Mouse (Mus musculus) heart, adult 11 months (tissue): ENCODE measurements around the gene Uggt1.
A peak's percentile ranks its signal among the peaks of the same experiment; 100 is the strongest.

ENCODE experiments used
- DNase-seq: peaks from one replicate; pipeline ENCODE4 v3.0.0; 2022

The Uggt1 gene

DNA sequence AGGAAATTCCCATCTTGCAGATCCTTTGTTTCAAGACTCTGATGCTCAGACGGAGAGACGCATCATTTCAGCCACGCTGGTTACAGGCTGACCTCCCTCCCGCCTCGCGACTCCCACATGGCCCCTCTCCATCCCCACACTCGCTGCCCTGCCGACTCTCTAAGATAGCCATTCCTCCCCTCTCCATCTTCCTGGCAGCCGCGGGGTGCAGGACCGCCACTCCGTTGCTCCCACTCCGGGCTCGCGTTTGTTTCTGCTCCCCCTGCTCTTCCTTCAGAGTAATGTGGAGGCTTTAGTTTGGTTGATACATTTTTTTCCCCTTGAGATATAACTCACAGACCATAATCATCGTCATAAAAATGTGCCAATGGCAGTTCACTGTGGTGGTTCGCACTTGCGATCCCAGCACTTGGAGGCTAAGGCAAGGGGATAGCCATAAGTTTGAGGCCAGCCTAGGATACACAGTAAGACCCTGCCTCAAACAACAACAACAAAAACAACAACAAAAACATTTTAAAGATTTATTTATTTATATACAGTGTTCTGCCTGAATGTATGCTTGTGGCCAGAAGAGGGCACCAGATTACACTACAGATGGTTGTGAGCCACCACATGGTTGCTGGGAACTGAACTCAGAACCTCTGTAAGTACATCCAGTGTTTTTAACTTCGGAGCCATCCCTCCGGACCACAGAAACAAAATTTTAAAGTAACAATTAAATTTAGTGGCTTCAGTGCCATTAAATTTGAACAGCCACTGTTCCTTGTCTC lies 11.5 kb upstream of the Uggt1 start:
- peak; percentile 83 for DNase-seq

DNA sequence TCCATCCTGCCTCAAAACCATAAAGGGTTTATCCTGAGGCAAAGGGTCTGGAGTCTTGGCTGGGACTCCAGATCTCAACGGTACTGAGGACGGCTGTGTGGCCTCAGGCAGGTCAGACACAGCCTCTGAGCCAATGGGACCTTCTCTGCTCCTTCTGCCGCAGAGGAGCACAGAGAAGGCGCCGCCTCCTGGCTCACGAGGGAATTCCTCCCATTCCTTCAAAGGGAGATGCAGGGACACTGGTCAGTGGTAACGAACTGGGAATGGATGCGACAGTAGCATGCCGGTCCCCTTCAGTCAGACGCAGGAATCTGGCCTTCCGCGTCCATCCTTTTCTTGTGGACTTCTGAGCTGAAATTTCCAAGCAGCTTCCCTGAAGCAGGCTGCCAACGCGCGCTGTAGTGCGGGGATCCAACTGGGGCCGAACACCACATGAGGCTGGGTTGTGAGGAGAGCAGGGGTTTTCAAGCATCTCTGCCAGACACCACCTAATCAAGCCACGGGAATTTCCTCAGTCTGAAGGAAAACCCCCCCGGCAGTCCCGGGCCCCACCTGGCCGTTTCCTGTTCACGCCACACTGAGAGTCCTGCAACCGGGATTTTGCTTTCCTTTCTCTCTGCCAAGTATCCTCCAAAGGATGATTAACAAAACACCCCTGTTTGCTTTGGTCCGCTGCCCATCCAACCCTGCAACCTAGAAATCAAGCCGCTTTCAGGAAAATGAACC lies 10.3 kb upstream of the Uggt1 start:
- peak; percentile 98 for DNase-seq

DNA sequence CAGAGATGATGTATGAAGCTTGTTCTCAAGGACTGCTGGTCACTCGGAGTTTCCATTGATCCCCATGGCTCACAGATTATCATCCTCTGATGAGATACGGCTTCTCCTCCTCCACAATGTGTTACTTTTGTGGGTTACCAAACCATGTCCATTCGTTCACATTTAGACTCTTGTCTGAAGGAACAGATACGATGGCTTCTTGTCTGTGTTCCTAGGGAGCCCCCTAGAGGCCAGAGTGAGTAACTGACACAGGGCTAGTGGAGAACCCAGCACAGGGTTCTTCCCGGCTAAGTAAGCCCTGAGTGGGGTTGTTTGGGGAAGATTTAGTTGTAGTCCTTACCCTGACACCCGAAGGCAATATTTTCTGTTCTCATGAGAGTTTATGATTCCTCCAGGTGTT lies 8.3 kb upstream of the Uggt1 start:
- peak; percentile 95 for DNase-seq

DNA sequence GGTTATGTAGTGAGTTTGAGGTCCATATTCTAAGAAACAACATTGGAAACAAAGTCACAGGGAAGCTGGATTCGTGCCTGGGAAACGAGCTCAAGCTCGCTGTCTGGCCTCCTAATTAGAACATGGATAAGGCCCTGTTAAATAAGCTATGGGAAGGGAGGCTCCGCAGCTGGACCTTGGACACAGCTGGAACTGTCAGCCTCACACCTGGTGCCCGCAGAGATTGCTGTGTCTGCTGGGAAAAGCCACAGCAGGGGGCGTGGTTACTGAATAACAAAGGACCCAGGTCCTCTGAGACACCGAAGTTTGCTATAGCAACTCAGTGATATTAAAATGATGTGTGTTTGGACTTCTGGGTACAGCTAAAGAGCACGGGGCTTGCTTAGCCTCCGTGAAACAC lies 6.9 kb upstream of the Uggt1 start:
- no peak for DNase-seq

DNA sequence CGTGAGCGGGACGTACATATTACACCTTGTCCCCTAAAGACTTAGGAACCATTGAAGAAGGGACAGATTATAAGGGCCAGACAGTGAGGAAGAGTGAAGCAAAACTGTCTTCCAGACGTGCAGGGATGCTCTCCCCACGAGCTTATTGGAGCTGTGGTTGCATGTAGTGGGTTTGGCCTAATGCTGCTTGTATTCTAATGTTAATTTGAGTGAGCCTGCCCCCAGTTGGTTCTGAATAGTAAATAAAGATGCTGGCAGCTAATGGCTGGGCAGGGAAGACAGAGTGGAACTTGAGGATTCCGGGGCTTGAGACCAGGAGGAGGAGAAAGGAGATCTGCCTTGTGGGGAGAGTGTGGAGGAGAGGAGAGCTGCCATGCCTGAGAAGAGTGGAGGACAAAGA lies 2.2 kb upstream of the Uggt1 start:
- DNase-seq = no peak

DNA sequence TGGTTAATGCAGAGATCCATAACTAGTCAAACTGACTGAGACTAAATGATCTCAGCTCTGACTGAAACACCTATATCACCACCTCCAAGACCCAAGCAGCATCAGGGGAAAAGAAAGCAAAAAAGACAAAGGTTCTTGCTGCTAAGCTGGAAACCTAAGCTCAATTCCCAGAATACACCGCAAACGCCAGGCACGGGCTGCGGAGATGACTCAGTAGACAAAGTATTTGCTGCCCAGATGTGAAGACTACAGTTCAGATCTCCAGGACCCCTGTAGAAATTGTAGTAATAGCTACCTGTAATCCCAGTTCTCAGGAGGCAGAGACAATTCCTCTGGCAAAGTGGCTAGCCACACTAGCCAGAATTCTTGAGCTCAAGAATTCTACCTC lies 302 bp upstream of the Uggt1 start:
- no peak for DNase-seq

DNA sequence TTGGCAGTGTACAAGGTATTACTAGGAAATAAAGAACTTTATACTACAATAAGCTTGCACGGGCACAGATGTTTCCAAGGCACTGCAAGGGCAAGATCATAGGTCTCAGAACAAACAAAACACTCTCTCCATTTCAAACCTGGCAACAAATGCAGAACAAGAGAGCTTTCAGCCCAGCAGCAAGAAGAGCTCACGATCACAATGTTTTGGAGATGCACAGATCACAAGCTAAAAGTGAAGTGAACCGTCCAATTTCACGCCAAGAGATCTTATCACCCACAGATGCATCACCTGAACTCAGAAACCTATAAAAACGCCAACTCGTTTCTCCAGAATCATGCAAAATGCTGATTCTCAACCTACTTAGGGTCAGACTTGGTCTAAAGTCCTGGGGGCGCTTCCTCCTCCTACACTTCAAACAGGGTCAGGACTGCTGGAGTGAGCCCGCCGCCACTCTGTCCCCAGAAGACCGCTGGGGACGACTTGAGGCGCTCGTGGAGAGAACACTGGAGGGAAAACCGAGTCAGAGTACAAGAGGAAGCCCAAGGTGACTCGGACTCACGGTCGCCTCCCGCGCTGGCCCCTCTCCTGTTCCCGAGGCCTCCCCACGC lies 968 bp downstream of the Uggt1 start:
- DNase-seq = no peak

DNA sequence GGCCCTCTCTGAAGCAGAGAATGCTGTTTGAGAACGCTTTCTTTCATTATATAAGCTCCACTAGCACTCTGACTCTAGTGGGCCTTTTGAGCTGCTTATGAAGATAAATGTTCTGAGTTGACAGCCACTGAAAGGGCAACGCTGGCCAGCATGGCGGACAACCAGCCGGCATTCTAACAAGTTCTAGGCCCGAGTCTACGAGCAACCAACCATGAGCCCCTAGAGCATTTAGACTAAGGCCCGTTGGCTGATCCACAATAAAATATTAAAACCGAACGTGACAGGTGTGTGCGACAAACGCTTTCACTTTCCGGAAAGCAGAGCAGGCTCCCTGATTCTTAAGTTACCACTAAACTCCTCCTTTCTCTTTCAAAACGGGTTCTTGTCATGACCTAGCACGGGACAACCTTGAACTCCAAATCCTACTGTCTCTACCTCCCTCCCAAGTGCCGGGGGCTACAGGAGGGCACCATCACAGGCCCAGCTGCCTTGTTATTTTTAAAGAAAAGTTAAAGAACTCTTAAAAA lies 2.6 kb downstream of the Uggt1 start:
- DNase-seq = no peak

DNA sequence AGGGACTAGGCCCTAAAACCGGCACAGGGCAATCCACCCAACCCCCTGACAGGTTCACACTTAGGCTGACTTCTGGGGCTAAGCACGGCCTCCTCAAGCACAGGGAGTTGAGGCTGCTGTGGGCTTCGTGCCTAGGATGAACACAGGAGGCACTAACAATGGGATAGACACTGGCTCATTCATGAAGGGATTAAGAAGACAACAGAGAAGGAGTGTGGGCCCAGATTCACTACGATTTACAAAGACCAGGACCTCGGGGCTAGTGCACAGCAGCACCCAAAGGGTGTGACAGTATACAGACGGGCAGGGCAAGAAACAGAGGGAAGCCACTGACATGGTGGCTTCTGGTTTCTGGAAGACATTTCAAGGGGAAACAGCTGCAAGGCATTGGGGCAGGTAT lies 4.3 kb downstream of the Uggt1 start:
- DNase-seq = no peak

DNA sequence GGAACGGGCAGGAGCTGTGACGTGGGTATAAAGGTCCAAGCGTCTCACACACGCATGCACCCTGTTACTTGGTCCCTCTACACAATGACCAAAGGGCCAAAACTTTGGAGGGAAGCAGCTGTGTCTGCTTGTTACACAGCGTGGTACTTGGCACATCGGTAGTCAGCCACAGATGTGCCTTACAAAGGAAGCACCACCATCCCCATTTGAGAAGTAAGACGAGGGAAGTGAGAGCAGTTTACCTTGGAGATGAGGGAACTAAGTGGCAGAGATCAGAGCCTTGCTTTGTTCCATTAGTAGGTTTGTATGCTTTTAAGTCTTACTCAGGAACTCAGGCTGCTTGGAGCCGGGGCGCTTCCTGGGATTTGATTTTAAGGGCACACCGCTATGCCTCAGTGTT lies 5.1 kb downstream of the Uggt1 start:
- no peak for DNase-seq

DNA sequence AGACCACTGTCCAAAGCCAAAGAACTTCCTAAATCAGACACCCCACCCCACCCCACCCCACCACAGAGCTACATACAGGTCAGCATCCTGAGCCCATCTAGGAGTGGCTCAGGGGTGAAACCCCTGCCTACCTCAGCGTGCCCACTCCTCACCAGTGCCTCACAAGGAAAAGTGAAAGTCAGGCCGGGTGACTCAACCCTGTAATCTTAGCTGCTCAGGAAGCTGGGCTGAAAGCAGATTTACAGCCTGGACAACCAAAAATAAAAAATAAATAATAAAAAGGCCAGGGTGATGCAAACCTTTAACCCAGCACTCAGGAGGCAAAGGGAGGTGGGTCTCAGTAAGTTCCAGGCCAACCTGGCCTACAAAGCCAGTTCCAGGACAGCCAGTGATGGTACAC lies 8.7 kb downstream of the Uggt1 start:
- peak; percentile 67 for DNase-seq

DNA sequence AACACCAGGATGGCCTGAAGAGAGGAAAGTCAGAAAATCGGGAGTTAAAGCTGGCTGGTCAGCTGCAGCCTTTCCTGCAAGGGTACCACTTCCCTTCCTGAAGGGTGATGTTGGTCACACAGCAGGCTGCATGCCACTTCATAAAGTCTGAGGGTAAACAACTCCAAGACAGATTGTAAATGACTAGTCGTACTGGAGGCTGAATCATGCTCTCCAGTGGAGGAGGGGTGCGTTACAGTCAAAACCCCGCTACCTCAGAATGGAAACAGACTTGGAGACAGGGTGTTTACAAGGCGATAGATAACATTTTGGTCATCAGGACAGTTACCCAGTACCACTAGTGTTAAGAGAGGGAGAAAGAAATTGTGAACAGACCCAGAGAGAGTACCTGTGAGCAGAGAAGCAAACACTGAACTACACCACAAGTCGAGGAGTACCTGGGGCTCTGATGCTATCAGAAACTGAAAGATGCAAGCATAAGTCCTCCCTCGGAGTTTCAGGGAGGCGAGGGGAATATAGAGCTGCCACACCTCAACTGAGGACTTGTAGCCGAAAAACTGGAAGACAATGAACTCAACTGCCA lies 9.4 kb downstream of the Uggt1 start:
- peak; percentile 55 for DNase-seq

DNA sequence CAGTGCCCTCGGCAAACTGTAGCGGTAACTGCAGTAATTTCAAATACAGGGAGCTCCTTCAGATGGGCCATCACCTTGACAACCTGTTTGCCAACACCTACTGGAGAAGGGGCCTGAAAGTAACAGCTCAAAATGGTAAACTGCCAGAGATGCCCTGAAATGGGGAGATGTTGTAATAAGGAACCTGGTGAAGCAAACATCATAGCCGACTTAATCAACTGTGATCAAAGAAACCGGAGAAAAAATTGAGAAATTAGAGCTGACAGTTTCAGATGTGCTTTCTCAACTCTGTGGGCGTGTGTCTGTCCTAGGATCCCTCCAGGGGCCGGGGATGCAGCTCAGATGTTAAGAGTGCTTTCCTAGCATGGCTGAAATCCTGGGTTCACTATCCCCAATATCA lies 11.3 kb downstream of the Uggt1 start:
- DNase-seq = peak; percentile 41

DNA sequence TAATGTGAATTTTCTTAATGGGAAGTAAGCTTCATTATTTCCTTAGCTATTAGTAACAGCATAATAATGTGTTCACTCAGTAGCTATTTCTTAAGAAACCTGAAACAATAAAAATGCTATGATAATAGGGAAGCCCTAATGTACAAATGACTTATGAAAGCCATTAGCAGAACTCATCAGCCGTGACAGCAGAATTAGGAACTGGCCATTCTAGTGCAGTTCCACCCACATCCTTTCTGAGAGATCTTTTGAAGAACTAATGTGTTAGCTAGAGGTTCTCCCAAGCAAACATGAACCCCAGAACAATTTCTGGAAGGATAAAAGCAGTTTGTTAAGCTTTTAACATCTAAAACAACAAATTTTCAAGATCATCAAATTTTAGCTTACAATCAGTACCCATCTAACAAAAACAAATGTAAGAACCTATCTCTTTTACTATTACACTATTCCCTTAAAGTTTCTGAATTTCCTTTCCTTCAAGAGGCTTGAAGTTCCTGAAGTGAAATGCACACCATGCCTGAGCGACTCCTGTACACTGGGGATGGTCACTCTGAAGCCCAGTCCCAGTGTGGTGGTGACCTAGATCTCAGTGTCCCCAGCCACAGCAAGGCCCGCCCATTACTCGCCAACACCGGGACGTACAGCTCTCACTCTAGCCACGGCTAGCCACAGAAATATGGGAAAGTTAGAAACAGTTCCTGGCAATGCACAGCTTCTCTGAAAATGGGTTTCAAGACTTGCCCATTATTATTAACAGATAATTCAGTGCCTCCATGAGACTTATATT lies 13.4 kb downstream of the Uggt1 start:
- DNase-seq = peak; percentile 15

DNA sequence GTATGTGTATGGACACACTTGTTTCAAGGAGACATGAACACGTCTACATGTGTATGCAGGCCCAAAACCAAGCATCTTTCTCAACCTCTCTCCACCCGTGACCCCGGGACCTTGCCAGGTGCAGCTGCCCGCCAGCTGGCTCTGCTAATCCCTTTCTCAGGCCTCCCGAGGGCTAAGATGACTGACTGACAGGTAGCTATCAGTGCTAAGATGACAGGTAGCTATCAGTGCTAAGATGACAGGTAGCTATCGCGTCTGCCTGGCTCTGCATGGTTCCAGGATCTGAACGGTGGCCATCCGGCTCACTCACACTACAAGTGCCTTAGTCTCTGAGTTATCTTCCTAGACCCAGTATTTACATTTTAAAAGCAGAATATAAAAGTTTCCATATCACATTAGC lies 16.1 kb downstream of the Uggt1 start:
- peak; percentile 74 for DNase-seq

DNA sequence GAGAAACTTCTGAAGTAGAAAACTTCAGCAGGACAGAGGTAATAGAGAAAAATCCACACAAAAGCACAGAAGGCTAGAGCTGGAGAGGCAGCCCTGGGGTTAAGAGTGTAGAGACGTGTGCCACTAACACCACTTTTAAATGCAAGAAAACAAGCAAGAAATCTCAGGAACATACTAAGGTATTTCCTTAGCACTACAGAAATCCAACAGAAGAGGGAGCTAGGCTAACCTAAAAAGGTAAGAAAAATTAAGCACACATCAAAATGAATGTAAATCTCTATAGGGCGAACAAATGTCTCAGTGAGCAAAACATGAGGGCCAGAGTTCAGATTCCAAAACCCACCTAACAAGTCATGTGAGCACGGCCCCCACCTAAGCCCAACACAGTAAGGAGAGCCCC lies 19.9 kb downstream of the Uggt1 start:
- DNase-seq = peak; percentile 39

DNA sequence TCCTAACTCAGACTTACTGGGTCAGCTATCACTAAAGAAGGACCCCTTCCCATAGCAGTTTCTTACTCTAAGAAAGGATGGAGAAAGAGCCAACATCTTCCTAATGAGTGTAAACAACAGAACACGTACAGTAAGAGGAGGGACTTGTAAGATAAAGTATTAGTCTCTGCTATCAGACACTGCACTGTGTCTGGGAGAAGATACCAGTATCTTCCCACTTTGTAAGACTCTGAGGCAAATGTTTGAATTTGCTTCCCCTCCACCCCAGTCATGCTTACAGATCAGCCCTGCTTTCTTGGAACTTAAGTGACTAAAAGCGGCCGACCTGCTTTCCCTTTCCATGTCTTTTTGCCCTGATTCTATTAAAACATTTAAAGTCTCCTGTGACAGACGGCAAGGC lies 30.2 kb downstream of the Uggt1 start:
- peak; percentile 52 for DNase-seq

DNA sequence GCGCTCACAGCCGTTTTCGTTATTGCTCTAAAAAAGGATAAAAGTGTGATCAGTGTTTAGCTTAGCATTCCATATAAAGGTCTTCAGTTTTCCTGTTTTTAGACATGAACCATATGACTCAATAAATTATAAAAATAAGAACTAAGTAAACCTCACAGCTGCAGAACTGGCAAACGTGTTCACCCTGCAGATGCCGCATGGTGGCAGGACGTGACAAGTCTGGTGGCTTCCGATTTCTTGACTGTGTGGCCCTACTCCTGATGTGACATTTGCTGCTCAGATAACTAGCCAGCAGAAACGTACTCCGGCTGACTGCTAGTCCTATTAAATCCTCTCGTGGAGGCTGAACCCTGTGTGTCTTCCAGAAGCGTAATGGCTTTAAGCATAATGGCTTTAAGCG lies 42.8 kb downstream of the Uggt1 start:
- peak; percentile 16 for DNase-seq

DNA sequence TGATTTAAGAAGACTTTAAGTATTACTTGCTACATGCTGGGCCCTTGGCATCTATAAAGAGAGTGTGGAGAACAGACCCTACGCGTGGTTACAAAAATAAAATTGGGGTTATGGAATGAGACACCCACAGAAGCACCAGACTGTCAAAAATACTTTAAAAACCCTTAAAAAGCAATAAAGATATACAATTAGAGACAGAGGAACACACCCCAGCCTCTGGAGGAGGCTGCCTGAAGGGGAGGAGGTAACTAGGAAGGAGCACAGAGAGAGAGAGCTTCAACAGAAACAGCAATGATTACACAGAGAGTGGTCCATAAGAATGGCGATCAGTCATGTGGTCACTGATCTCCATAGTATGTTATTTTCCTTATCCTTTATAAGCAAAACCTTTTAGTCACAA lies 50.0 kb downstream of the Uggt1 start:
- peak; percentile 55 for DNase-seq

DNA sequence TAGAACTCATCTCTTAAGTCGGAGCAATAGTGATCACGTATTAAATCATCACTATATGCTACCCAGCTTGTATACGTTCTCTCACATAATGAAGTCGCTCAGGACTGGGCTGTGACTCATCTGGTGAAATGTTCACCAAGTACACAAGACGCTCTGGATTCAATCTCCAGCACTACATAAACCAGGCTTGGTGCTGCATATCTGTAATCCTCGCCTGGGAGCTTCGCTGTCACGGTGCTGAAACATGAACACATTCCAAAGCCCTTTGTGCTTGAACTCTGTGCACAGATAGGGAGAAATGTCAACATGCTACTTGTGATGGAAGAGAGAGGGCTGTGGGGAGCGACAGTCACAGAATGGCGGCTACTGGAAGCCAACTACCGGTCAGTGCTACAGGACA lies 52.6 kb downstream of the Uggt1 start:
- no peak for DNase-seq

DNA sequence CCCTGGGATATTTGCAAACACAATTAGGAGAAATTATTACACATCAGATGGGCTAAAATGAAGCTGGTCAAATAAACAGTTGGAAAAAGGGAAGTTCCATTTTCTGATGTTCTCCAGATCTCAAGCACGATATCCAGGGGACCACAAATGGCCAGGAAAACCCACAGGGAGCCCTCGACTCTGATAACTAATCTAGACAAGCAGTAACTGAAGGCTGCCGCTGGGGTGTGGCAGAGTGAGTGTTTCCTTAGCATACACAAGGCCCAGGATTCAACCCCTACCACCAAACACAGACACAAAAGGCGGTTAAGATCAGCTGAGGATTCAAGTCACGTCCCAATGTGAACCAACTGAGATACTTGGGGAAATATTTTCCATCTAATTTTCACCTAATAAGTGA lies 64.5 kb downstream of the Uggt1 start:
- no peak for DNase-seq

DNA sequence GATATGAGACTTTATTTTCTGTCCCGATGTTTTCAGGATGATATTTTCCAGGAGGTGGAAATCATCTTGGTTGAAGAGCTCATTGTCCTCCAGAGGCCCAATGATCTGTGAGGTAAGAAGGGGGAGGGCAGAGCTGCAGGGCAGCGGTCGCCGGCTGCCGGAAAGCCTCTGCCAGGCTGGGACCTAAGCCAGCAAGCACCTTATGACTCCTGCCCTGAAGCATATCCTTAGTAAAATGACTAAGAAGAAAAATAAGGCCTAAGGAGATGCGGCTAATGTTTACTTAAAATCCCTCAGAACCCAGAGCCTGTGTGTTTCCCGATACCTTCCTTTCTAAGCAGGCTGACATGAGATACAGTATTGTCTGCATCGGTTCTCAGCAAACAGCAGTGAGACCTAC lies 71.1 kb downstream of the Uggt1 start:
- peak; percentile 89 for DNase-seq

DNA sequence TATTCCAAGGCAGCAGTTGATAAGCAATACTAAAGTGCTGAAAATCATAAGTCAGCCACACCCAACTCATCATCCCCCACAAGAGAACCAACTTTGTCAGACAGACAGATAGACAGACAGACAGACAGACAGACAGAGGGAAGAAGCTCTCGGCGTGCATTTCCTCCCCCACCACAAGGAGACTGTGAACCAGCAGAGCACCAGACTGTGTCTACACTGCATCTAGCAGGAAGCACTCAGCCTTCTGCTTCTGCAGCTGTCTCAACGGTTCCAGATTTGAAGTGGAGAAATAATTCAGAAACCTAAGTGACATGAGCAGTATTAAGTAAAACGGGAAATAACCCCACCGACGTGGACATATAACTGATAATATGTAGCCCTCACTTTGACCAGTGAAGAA lies 71.6 kb downstream of the Uggt1 start:
- DNase-seq = no peak
